Mouse (Mus musculus) liver, embryonic 13.5 days (tissue): ENCODE data around the gene Gbx2. TPM values are rescaled to one million over a fixed set of nuclear protein-coding genes. Genes with fewer than 3 reads are reported as not detected.

Experiments used
- ATAC-seq: fragments of 200-750 bp; cut with Nextera tagmentation; 2 replicates; pipeline ENCODE4 v1.8.0; 2017; ENCODE audit warnings: low read depth, mild to moderate bottlenecking, moderate number of reproducible peaks, moderate library complexity
- DNase-seq: peaks from one replicate; pipeline ENCODE4 v3.0.0; 2022
- H3K27ac ChIP-seq: fragments of 300-500 bp; sonication (generic); 2 replicates; pipeline ENCODE4 v1.5.1; 2015; ENCODE audit warnings: moderate library complexity, mild to moderate bottlenecking, inconsistent platforms
- H3K27me3 ChIP-seq: fragments of 300-500 bp; sonication (generic); 2 replicates; pipeline ENCODE4 v1.6.1; 2015; ENCODE audit warnings: mild to moderate bottlenecking, inconsistent platforms
- H3K36me3 ChIP-seq: fragments of 300-500 bp; sonication (generic); 2 replicates; pipeline ENCODE4 v1.6.1; 2015; ENCODE audit warnings: mild to moderate bottlenecking, inconsistent platforms
- H3K4me1 ChIP-seq: fragments of 300-500 bp; sonication (generic); replicated peaks from 2 replicates; pipeline ENCODE4 v1.6.1; 2015; ENCODE audit warnings: inconsistent platforms
- H3K4me2 ChIP-seq: fragments of 300-500 bp; sonication (generic); 2 replicates; pipeline ENCODE4 v1.6.1; 2015; ENCODE audit warnings: inconsistent platforms, mild to moderate bottlenecking, moderate library complexity
- H3K4me3 ChIP-seq: fragments of 300-500 bp; sonication (generic); replicated peaks from 2 replicates; pipeline ENCODE4 v1.5.1; 2015; ENCODE audit warnings: mild to moderate bottlenecking, inconsistent platforms
- H3K9ac ChIP-seq: fragments of 300-500 bp; sonication (generic); 2 replicates; pipeline ENCODE4 v1.6.1; 2015; ENCODE audit warnings: mild to moderate bottlenecking, inconsistent platforms
- H3K9me3 ChIP-seq: fragments of 300-500 bp; sonication (generic); replicated peaks from 2 replicates; pipeline ENCODE4 v1.6.1; 2016; ENCODE audit warnings: inconsistent platforms
- WGBS: fragments of 180-500 bp; shearing (Covaris S2); methylation state at CpG from one replicate; pipeline ENCODE4 v1.1.7; 2015; ENCODE audit not compliant: insufficient replicate concordance; 5-methylcytosine and 5-hydroxymethylcytosine counted together
- polyA plus RNA-seq: library from polyadenylated mRNA; unstranded; fragments of >200 nt; fragmentation: Nextera tagmentation; extraction: Ambion mirVana; gene quantifications from 2 replicates; pipeline ENCODE4 v1.2.1, GENCODE M21; 2015

Gene Gbx2
- polyA plus RNA-seq, 1 experiment from 2014 or later, result 1.1 TPM

DNA sequence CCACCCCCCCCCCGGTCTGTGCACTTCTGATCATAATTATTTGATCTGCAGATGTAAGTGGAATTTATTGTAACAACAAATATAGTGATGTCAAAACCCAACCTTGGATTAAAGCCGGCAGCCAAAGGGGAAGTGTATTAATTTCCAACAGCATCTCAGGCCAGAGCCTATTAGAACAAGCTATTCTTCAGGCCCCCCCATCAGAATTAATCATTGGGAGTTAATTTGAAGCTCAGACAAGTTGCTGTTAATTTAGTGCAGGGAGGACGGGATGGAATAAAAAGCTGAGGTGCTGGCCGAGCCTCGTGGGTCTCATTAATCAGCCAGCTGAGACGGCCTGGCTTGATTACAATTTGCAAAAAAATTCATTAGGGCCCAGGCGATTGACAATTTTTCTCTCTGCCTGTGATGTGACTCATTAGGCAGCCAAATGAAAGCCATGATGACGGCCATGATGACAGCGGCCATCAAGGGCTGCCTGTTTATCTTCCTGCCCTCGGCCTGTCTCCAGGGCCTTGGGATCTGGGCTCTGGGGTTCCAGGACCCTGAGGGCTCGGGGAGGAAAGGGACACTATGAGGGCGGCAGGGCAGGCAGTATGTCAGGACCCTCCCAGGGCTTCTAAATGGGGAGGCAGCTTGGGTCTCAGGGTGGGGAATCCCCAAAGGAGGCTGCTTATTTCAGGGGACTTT is 5.3 kb downstream of the Gbx2 start:
- H3K4me3 ChIP-seq, result no peak overlapping the region
- no peak overlapping the region for H3K9ac ChIP-seq
- 55% methylated on average over 12 of the region's 12 CpGs for WGBS
- no peak overlapping the region for H3K4me2 ChIP-seq
- peaks cover 100% of the 10 kb centered on the region for H3K27me3 ChIP-seq
- no peak for DNase-seq
- no peaks in the 10 kb centered on the region for H3K36me3 ChIP-seq
- peaks cover 18% of the 10 kb centered on the region for H3K4me1 ChIP-seq
- ATAC-seq, result no peak
- no peaks in the 10 kb centered on the region for H3K9me3 ChIP-seq
- H3K27ac ChIP-seq, result no peak overlapping the region

DNA sequence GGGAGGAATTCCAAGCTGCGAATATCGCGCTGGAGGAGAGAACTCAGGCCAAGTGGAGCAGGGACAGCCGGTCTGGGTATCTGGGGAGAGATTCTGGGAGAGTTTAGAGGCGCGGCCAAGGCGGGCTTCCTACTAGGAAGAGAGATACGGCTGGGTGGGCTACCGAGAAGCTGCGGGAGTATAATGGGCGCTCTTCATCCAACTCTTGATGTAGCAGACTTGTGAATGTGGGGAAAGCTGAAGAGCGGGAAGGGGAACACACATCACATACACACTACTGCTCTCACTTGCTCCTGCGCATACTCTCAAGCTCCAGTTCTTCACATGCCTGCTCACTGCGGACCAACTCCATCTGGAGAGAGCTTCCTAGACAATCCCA is 7.3 kb downstream of the Gbx2 start:
- no peak for DNase-seq
- peaks cover 10% of the 10 kb centered on the region; the same call in 1 of the 2 replicates for H3K4me1 ChIP-seq
- 16% methylated on average over 14 of the region's 14 CpGs for WGBS
- H3K4me3 ChIP-seq, result no peak overlapping the region
- H3K9ac ChIP-seq, result no peak overlapping the region
- no peaks in the 10 kb centered on the region for H3K36me3 ChIP-seq
- H3K27ac ChIP-seq, result no peak overlapping the region
- H3K4me2 ChIP-seq, result 0 out of 2 replicates have a peak overlapping the region, but pooled peaks have one; percentile 38
- peaks cover 89% of the 10 kb centered on the region for H3K27me3 ChIP-seq
- no peaks in the 10 kb centered on the region for H3K9me3 ChIP-seq
- ATAC-seq, result no peak

DNA sequence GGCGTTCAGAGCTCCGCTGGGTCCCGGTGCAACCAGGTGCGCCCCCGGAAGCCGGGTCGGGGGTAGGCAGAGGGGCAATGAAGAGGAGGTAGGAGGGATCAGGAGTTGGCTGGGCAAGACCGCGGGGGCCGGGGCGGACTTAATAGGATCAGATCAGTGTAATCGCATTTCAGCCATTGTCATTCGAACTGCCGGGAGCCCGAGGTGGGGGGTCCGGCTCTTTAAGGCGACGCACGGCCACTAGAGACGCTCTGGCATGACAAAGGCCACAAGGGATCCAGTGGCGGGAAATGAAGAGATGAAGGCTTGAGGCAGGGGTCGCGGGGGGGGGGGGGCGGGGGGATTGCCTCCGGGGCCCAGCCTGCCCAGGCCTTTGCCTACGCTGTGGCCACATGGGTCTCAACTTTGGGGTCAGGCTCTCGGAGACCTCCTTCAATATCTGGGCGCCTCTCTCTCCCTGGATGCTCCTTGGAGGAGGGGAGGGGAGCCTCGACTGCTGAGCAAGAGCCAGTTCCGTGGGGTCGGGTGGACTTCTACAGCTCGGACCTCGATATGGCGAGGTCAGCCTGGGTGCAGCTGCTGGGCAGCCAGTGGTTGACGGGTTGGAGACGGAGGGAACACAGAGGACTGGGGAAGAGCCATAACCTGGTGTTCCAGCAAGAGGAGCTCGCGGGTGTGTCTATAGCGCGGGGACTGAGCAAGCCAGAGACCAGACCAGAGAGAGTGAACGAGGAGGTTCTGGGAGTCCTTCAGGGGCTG is 7.9 kb downstream of the Gbx2 start:
- Histone ChIP-seq H3K4me2 (peak overlapping the region; percentile 38), H3K4me1 (peaks cover 10% of the 10 kb centered on the region; the same call in 1 of the 2 replicates), H3K27ac (no peak overlapping the region), H3K9ac (no peak overlapping the region), H3K9me3 (no peaks in the 10 kb centered on the region), H3K36me3 (no peaks in the 10 kb centered on the region), H3K4me3 (no peak overlapping the region), H3K27me3 (peaks cover 85% of the 10 kb centered on the region)
- WGBS, result 3% methylated on average over 36 of the region's 41 CpGs
- DNase-seq, result no peak
- no peak for ATAC-seq

DNA sequence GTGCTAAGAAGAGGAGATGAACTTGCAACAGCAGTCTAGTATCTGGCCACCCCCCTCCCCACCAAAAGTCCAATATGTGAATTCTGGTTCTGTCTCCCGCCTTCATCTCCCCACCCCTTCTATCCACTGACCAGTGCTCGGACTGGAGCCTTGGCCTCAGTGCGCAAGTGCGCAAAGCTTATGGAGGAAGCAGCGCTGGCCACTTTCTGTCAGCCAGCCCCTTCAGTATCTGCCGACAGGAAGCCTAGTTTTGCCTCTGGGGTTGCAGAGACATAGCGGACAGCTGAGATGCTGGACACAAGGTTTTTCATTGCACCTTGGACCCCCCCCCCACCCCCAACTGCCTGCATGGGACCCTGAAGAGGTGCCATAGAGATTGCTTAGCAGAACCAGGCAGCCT is 8.7 kb downstream of the Gbx2 start:
- DNase-seq (no peak), ATAC-seq (no peak)
- Histone ChIP-seq H3K4me1 (peaks cover 5% of the 10 kb centered on the region; the same call in 1 of the 2 replicates), H3K27me3 (peaks cover 85% of the 10 kb centered on the region), H3K4me2 (peak overlapping the region; percentile 38; the same call in 1 of the 2 replicates), H3K36me3 (no peaks in the 10 kb centered on the region), H3K9ac (no peak overlapping the region), H3K4me3 (no peak overlapping the region), H3K27ac (no peak overlapping the region), H3K9me3 (no peaks in the 10 kb centered on the region)
- 2% methylated on average over 7 of the region's 7 CpGs for WGBS

DNA sequence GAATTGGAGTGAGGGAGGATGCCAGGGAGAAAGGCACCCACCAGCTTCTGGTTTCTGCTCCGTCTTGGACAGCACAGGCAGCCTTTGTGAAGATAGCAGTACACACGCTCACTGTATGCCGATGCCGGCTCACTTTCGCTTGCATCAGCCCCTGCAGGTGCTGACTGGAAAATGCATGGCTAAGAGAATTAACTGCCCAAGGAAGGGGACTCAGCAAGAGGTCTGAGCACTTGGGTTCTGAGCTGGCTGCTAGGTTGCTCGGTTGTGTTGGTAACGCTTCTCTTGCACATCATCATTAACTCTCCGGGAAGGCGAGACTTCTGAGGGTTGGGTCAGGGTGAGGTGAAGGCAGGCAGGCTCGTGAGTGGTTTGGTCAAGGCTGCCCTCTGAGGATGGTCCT is 9.2 kb downstream of the Gbx2 start:
- ATAC-seq, result no peak
- Histone ChIP-seq H3K4me2 (no peak overlapping the region), H3K27ac (no peak overlapping the region), H3K4me1 (0 out of 2 replicates have a peak, but pooled peaks cover 3% of the 10 kb centered on the region), H3K9me3 (no peaks in the 10 kb centered on the region), H3K9ac (no peak overlapping the region), H3K27me3 (peaks cover 84% of the 10 kb centered on the region), H3K4me3 (no peak overlapping the region), H3K36me3 (no peaks in the 10 kb centered on the region)
- DNase-seq, result no peak
- 7% methylated on average over 10 of the region's 10 CpGs for WGBS

DNA sequence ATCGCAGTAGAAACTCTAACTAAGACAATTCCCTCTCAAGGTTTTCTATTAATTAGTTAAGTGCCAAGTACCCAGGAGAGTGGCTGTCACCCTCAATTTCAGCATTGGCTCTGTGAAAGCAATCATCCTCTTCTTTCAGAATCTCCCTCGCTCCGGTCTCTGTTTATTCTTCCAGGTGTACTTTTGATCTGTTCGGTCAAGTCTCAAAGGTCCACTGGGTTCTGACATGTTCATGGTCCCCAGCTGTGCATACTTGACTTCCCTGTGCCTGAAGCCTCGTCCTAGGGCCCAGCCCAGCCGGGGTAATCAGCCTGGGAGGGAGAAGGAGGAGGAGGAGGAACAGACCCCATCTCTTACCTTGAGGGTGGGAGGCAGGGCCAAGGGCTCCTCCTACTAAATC is 11.8 kb downstream of the Gbx2 start:
- no peak for DNase-seq
- H3K27me3 ChIP-seq, result peaks cover 58% of the 10 kb centered on the region
- 63% methylated on average over 6 of the region's 6 CpGs for WGBS

DNA sequence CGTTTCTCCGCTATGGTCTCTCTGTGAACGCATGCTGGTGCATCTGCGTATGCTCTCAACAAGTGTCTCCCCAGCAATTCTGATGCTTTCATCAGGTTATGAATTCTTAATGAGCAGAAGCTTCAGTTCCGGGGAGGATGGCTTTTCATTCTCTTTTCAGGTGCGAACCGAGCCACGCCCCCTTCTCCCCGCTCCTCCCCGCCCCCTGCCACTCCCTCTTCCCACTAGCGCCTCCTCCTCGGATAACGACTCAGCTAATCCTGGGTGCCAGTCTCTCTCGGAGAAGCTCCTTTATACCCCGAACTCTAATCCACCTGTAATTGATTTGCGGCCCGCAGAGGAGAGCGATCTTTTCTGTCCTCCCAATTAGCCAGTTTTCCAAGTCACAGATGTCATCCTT is 12.9 kb downstream of the Gbx2 start:
- H3K4me2 ChIP-seq, result no peak overlapping the region
- ATAC-seq, result no peak
- no peaks in the 10 kb centered on the region for H3K9me3 ChIP-seq
- 0 out of 2 replicates have a peak, but pooled peaks cover 3% of the 10 kb centered on the region for H3K4me1 ChIP-seq
- H3K4me3 ChIP-seq, result no peak overlapping the region
- H3K36me3 ChIP-seq, result no peaks in the 10 kb centered on the region
- peaks cover 47% of the 10 kb centered on the region for H3K27me3 ChIP-seq
- WGBS, result 26% methylated on average over 18 of the region's 18 CpGs
- DNase-seq, result no peak
- no peak overlapping the region for H3K9ac ChIP-seq
- H3K27ac ChIP-seq, result no peak overlapping the region

More for the DNA sequence above, 11.8 kb downstream of the Gbx2 start:
- no peak overlapping the region for H3K4me3 ChIP-seq
- H3K9me3 ChIP-seq, result no peaks in the 10 kb centered on the region
- H3K4me1 ChIP-seq, result 0 out of 2 replicates have a peak, but pooled peaks cover 3% of the 10 kb centered on the region
- no peaks in the 10 kb centered on the region for H3K36me3 ChIP-seq
- no peak for ATAC-seq
- no peak overlapping the region for H3K27ac ChIP-seq
- H3K9ac ChIP-seq, result no peak overlapping the region
- H3K4me2 ChIP-seq, result no peak overlapping the region

DNA sequence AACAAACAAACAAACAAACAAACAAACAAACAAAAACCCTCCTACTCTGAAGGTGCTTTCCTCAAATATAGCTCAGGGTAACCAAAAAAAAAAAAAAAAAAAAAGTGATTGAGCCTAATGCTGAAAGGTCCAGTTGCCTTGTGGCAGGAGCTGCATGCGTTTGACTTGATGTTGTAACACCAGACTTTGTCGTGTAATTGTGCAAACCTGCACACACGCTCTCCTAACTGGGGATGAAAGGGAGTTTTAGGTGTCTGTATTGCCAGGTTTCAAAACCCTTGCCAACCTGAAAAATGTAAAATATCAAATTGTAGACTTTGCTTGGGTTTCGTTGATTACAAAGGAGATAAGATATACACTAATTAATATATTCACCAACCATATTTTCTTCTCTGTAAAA is 17.4 kb downstream of the Gbx2 start:
- WGBS, result 55% methylated on average over 4 of the region's 4 CpGs

DNA sequence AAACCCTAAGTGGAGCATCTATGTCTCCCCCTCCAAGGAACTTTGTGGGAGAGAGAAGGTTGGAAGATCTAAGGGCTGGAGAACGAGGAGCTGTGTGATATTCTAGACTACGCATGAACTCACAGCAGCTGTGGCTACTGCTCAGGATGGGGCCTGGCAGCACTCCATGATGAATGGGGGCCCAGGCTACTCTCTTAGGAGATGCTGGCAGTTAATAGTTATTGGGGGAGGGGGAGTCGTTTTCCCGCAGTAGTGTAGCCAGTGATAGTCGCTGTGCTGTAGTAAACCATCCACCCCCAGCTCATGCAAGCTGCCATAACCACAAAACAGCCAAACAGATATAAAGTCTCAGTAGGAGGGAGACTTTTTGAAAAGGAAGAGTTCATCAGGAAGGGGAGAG is 18.6 kb downstream of the Gbx2 start:
- no peaks in the 10 kb centered on the region for H3K9me3 ChIP-seq
- DNase-seq, result no peak
- H3K27ac ChIP-seq, result no peak overlapping the region
- 0 out of 2 replicates have a peak, but pooled peaks cover 5% of the 10 kb centered on the region for H3K27me3 ChIP-seq
- no peak for ATAC-seq
- WGBS, result 39% methylated on average over 5 of the region's 5 CpGs
- no peaks in the 10 kb centered on the region for H3K4me1 ChIP-seq
- H3K9ac ChIP-seq, result no peak overlapping the region
- H3K4me3 ChIP-seq, result no peak overlapping the region
- no peak overlapping the region for H3K4me2 ChIP-seq
- H3K36me3 ChIP-seq, result no peaks in the 10 kb centered on the region

More for the DNA sequence above, 17.4 kb downstream of the Gbx2 start:
- Histone ChIP-seq H3K4me3 (no peak overlapping the region), H3K36me3 (no peaks in the 10 kb centered on the region), H3K27ac (no peak overlapping the region), H3K9me3 (no peaks in the 10 kb centered on the region), H3K4me1 (no peaks in the 10 kb centered on the region), H3K9ac (no peak overlapping the region), H3K27me3 (peaks cover 14% of the 10 kb centered on the region; the same call in 1 of the 2 replicates), H3K4me2 (no peak overlapping the region)
- ATAC-seq, result no peak
- no peak for DNase-seq

DNA sequence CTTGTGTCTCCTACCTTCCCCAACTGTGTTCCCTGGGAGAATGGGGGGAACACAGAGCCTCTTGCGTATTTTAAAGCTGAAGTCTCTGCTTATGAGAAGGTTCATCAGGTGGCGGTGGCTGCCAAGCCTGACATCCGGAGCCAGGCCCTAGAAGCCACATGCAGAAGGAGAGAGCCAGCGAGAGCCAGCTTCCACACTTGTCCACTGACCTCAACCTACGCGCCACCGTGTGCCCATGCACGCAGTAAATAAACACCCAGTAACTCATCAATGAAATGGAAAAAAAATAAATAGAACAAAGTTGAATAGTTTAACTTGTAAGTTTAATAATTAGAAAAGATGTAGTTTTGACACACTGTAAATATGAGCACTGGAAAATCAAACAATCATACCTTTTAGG is 21.2 kb downstream of the Gbx2 start:
- DNase-seq (no peak), ATAC-seq (no peak)
- H3K36me3 ChIP-seq, result no peaks in the 10 kb centered on the region
- no peak overlapping the region for H3K4me3 ChIP-seq
- 0 out of 2 replicates have a peak, but pooled peaks cover 5% of the 10 kb centered on the region for H3K9me3 ChIP-seq
- H3K27me3 ChIP-seq, result no peaks in the 10 kb centered on the region
- H3K4me2 ChIP-seq, result no peak overlapping the region
- H3K4me1 ChIP-seq, result no peaks in the 10 kb centered on the region
- no peak overlapping the region for H3K9ac ChIP-seq
- 79% methylated on average over 8 of the region's 8 CpGs for WGBS
- no peak overlapping the region for H3K27ac ChIP-seq

DNA sequence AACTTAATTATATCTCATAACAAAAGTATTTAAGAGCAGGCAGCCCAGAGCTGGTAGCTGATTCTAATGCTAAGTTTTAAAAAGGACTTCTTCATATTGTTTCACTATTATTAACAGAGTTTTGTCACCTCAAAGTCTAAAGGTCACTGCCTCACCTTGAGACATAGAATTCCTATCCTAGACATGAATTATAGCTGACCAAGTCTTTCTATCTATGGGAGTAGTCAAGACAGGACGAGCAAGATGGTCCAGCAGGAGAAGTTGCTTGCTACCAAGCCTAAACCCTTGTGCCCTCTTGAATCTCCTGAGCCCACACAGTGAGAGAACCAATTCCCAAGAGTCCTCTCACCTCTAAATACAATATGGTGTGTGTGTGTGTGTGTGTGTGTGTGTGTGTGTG is 28.3 kb downstream of the Gbx2 start:
- 0 out of 2 replicates have a peak, but pooled peaks cover 5% of the 10 kb centered on the region for H3K9me3 ChIP-seq
- no peak overlapping the region for H3K4me3 ChIP-seq
- no peaks in the 10 kb centered on the region for H3K36me3 ChIP-seq
- H3K4me1 ChIP-seq, result no peaks in the 10 kb centered on the region
- H3K27me3 ChIP-seq, result no peaks in the 10 kb centered on the region
- no peak for DNase-seq
- no peak for ATAC-seq
- WGBS, result 60% methylated on average over 1 of the region's 1 CpGs
- no peak overlapping the region for H3K27ac ChIP-seq
- no peak overlapping the region for H3K9ac ChIP-seq
- H3K4me2 ChIP-seq, result no peak overlapping the region
